Mouse (Mus musculus) limb, embryonic 14.5 days (tissue): Measurements from ENCODE around the gene Itln1. TPM values are rescaled to one million over a fixed set of nuclear protein-coding genes. Genes with fewer than 3 reads are reported as not detected.

Experiments
- ATAC-seq: fragments of 200-750 bp; cut with Nextera tagmentation; 2 replicates; pipeline ENCODE4 v1.8.0; 2017; ENCODE audit warnings: low read depth, moderate number of reproducible peaks, moderate TSS enrichment; ENCODE audit not compliant: low FRiP score
- DNase-seq: peaks from one replicate; pipeline ENCODE4 v3.0.0-alpha.2; 2015; ENCODE audit warnings: low spot score
- H3K27ac ChIP-seq: fragments of 300-500 bp; sonication (generic); replicated peaks from 2 replicates; pipeline ENCODE4 v1.5.1; 2014; ENCODE audit warnings: low read depth, mild to moderate bottlenecking, low read length, moderate library complexity, mixed read lengths
- H3K27me3 ChIP-seq: fragments of 300-500 bp; sonication (generic); 2 replicates; pipeline ENCODE4 v1.6.1; 2014; ENCODE audit warnings: low read length, mixed read lengths; ENCODE audit not compliant: control insufficient read depth, insufficient read depth
- H3K36me3 ChIP-seq: fragments of 300-500 bp; sonication (generic); 2 replicates; pipeline ENCODE4 v1.6.1; 2014; ENCODE audit warnings: mild to moderate bottlenecking, low read length, moderate library complexity, mixed read lengths; ENCODE audit not compliant: control insufficient read depth, insufficient read depth
- H3K4me1 ChIP-seq: fragments of 300-500 bp; sonication (generic); 2 replicates; pipeline ENCODE4 v1.6.1; 2014; ENCODE audit warnings: antibody characterized with exemption, low read length, mixed read lengths; ENCODE audit not compliant: control insufficient read depth, insufficient read depth
- H3K4me2 ChIP-seq: fragments of 300-500 bp; sonication (generic); replicated peaks from 2 replicates; pipeline ENCODE4 v1.6.1; 2014; ENCODE audit warnings: low read depth, mild to moderate bottlenecking, low read length, moderate library complexity; ENCODE audit not compliant: severe bottlenecking
- H3K4me3 ChIP-seq: fragments of 300-500 bp; sonication (generic); replicated peaks from 2 replicates; pipeline ENCODE4 v1.5.1; 2014; ENCODE audit warnings: low read length
- H3K9ac ChIP-seq: fragments of 300-500 bp; sonication (generic); 2 replicates; pipeline ENCODE4 v1.6.1; 2014; ENCODE audit warnings: mild to moderate bottlenecking, low read depth, low read length, moderate library complexity; ENCODE audit not compliant: severe bottlenecking
- H3K9me3 ChIP-seq: fragments of 300-500 bp; sonication (generic); 2 replicates; pipeline ENCODE4 v1.6.1; 2016; ENCODE audit warnings: low read length; ENCODE audit not compliant: control insufficient read depth
- POLR2A ChIP-seq: fragments of 200-500 bp; IDR thresholded peaks from 2 replicates; pipeline ENCODE4 v1.8.0; 2012; ENCODE audit warnings: inconsistent platforms, mild to moderate bottlenecking, moderate library complexity, borderline replicate concordance; ENCODE audit not compliant: insufficient read depth, insufficient read length; ENCODE audit errors: extremely low read depth
- WGBS: fragments of 180-500 bp; shearing (Covaris S2); extraction: QIAGEN DNeasy Blood & Tissue Kit; methylation state at CpG from one replicate; pipeline ENCODE4 v1.1.7; 2014; 5-methylcytosine and 5-hydroxymethylcytosine counted together
- polyA plus RNA-seq, 2 experiments: library from polyadenylated mRNA; depleted of rRNA in 1 of 2; stranded (reverse) in 1 of 2; unstranded in 1 of 2; fragments of >200 nt; fragmentation: Nextera tagmentation in 1 of 2; extraction: Ambion mirVana in 1 of 2; gene quantifications; 2 replicates each; pipeline versions ENCODE4 v1.2.1 to v1.2.3; 2012 to 2014

Gene Itln1
- polyA plus RNA-seq, 2 experiments, result 0.05 TPM; not detected in 1

- TF ChIP-seq POLR2A, result peak; percentile 32; the same call in 1 of the 2 replicates
- Histone ChIP-seq H3K36me3 (no peaks in the 10 kb centered on the region), H3K27me3 (no peaks in the 10 kb centered on the region), H3K4me1 (peaks cover 4% of the 10 kb centered on the region; the same call in 1 of the 2 replicates), H3K27ac (peak overlapping the region; percentile 97), H3K4me2 (peak overlapping the region; percentile 56), H3K9me3 (no peaks in the 10 kb centered on the region), H3K9ac (peak overlapping the region; percentile 86), H3K4me3 (peak overlapping the region; percentile 66)
- ATAC-seq (peak; percentile 86), DNase-seq (peak; percentile 85)
- under 1% methylated on average over 14 of the region's 14 CpGs for WGBS
These were observed 32.5 kb downstream of the Itln1 start for GRCm38 (mm10) chr1:171502388-171503249.

- ATAC-seq (no peak), DNase-seq (peak; percentile 37)
- Histone ChIP-seq H3K4me2 (peak overlapping the region; percentile 2; the same call in 1 of the 2 replicates), H3K9ac (no peak overlapping the region), H3K27me3 (no peaks in the 10 kb centered on the region), H3K36me3 (no peaks in the 10 kb centered on the region), H3K27ac (no peak overlapping the region), H3K9me3 (no peaks in the 10 kb centered on the region), H3K4me3 (no peak overlapping the region), H3K4me1 (peaks cover 4% of the 10 kb centered on the region; the same call in 1 of the 2 replicates)
- 0 out of 2 replicates have a peak, but pooled peaks have one; percentile 11 for TF ChIP-seq POLR2A
- WGBS, result 2% methylated on average over 5 of the region's 5 CpGs
These were observed 33.4 kb downstream of the Itln1 start for GRCm38 (mm10) chr1:171501636-171502080.

- Histone ChIP-seq H3K4me1 (peaks cover 4% of the 10 kb centered on the region; the same call in 1 of the 2 replicates), H3K27ac (no peak overlapping the region), H3K9ac (no peak overlapping the region), H3K4me2 (no peak overlapping the region), H3K9me3 (no peaks in the 10 kb centered on the region), H3K36me3 (no peaks in the 10 kb centered on the region), H3K4me3 (no peak overlapping the region), H3K27me3 (no peaks in the 10 kb centered on the region)
- no peak for TF ChIP-seq POLR2A
- ATAC-seq (no peak), DNase-seq (no peak)
- WGBS, result 57% methylated on average over 6 of the region's 6 CpGs
These were observed 34.0 kb downstream of the Itln1 start for GRCm38 (mm10) chr1:171501016-171501610.

GRCm38 (mm10) chr1:171499856-171500255, 35.2 kb downstream of the Itln1 start:
- no peaks in the 10 kb centered on the region for H3K27me3 ChIP-seq
- no peak overlapping the region for H3K27ac ChIP-seq
- H3K36me3 ChIP-seq, result no peaks in the 10 kb centered on the region
- H3K9me3 ChIP-seq, result no peaks in the 10 kb centered on the region
- no peak overlapping the region for H3K4me3 ChIP-seq
- 75% methylated on average over 5 of the region's 5 CpGs for WGBS
- no peak for DNase-seq
- no peak overlapping the region for H3K4me2 ChIP-seq
- no peak for ATAC-seq
- H3K4me1 ChIP-seq, result peaks cover 3% of the 10 kb centered on the region; the same call in 1 of the 2 replicates
- no peak overlapping the region for H3K9ac ChIP-seq
- no peak for TF ChIP-seq POLR2A

- no peak for TF ChIP-seq POLR2A
- WGBS, result 96% methylated on average over 6 of the region's 6 CpGs
- Histone ChIP-seq H3K4me2 (no peak overlapping the region), H3K36me3 (no peaks in the 10 kb centered on the region), H3K9ac (no peak overlapping the region), H3K9me3 (peaks cover 5% of the 10 kb centered on the region; the same call in 1 of the 2 replicates), H3K27me3 (no peaks in the 10 kb centered on the region), H3K4me1 (no peaks in the 10 kb centered on the region), H3K4me3 (no peak overlapping the region), H3K27ac (no peak overlapping the region)
- DNase-seq, result no peak
- no peak for ATAC-seq
These were observed 39.7 kb downstream of the Itln1 start for GRCm38 (mm10) chr1:171495371-171495770.
